Mouse (Mus musculus): ENCODE measurements around the gene 1500009C09Rik.

- no peak for TF ChIP-seq GATA1 (IDR thresholded peaks at IDR 0.05; ENCODE audit: borderline replicate concordance, low read length)
- TF ChIP-seq FLI1 (IDR thresholded peaks at IDR 0.05; ENCODE audit: low read length) = no peak
Observed at GRCm38 (mm10) chr15:82255248-82255647, 3.1 kb downstream of the 1500009C09Rik start.
